In the genomic region with DNA sequence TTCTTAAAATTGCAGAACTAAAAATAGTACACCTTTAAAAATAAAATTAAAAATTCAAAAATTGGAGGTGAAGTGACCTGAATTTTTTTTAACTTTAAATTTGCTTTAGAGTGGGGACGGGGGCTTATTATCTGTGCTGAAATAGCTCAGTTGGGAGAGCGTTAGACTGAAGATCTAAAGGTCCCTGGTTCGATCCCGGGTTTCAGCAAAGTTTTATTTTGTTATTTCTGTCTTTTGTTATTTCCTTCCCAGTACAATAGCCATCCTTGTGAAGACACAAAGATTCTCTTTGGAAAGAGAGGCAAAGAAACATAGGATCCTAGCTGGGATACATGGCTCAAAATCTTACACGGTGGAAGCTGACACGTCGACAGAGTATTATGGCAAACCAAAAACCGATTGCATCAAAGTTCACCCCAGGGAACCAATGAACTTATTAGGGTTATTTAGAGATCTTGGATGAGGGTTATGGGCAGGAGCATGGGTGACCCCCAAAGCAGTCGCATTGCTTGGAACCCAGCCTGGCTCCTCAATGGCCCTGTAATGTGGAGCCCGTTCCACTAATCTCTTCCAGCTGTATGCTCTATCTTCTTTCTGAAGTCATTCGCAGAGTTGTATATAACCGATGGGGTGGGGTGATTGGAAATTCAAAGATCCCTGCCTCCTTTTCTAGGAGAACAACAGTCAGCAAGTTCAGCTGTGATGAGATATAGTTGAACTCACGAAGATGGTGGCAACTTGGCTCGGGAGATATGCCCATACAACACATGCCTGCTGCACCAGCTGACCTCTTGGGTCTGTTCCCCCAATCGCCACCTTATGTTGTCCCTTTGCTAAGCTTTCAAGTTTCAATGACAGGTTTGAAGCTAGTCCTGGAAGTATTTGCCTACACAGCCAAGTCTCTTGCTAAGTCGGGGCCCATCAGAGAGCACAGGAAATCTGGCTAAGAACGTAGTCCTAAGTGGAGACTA, we compare ENCODE assay signal across 9 mouse cellular contexts. TPM values are rescaled to one million over a fixed set of nuclear protein-coding genes. Genes with fewer than 3 reads are reported as not detected.
DNase-seq lines count a peak whose midpoint lies in the region; ATAC-seq and TF ChIP-seq lines count a peak whose summit lies in the region.
"Had no signal": no experiment of that assay in that cellular context is flagged by ENCODE, and none has a peak within 500 bp of the region (broad histone marks: within the 10 kb centered on the region; RNA-seq: fewer than 3 reads in every experiment).

No protein-coding gene starts in this region.

- no peak for TF ChIP-seq EP300 in heart, adult 2 months (IDR thresholded peaks at IDR 0.05; ENCODE audit: insufficient read depth, low read depth, low read length)
- no peak for TF ChIP-seq EP300 in MEL (IDR thresholded peaks at IDR 0.05; ENCODE audit: low read depth in 1 of 2, low read length in 2 of 2)

- H3K27ac ChIP-seq in heart, adult 2 months = peak overlapping the region; percentile 13; the same call in 1 of the 2 replicates
- H3K27ac ChIP-seq in MEL (ENCODE audit: control insufficient read depth, low read depth, low read length) = peak overlapping the region; percentile 53
- H3K27ac ChIP-seq in heart, embryonic 16.5 days (ENCODE audit: low read length) = peak overlapping the region; percentile 33; the same call in 1 of the 2 replicates
- H3K27ac ChIP-seq in midbrain, embryonic 16.5 days (ENCODE audit: low read length) = peak overlapping the region; percentile 53

- no peak overlapping the region for H3K4me3 ChIP-seq in heart, adult 2 months
- peak overlapping the region; percentile 48 to 49 for H3K4me3 ChIP-seq in MEL (ENCODE audit: control insufficient read depth in 1 of 2, insufficient read depth in 1 of 2, low read depth in 2 of 2, low read length in 2 of 2)
- no peak overlapping the region for H3K4me3 ChIP-seq in heart, embryonic 16.5 days (ENCODE audit: low read length)
- H3K4me3 ChIP-seq in midbrain, embryonic 16.5 days (ENCODE audit: low read depth, low read length) = peak overlapping the region; percentile 12; the same call in 1 of the 2 replicates

- no peak for TF ChIP-seq POLR2A in heart, adult 2 months (IDR thresholded peaks at IDR 0.05; ENCODE audit: insufficient read depth, low read depth, low read length)
- TF ChIP-seq POLR2A in MEL (IDR thresholded peaks at IDR 0.05; ENCODE audit: control insufficient read depth in 1 of 2, insufficient read depth in 1 of 2, low read depth in 1 of 2, low read length in 2 of 2, poor library complexity in 1 of 2) = no peak

- intact Hi-C loops in heart, adult 2 months (cut with DNase I) = loop anchor here (10.0 kb wide), 2 partner anchors 194 to 1484 kb away; partner anchors contain the start of genes Cpsf7, Sdhaf2 and Stx3

- no peak for ATAC-seq in heart, embryonic 16.5 days (replicated peaks; ENCODE audit: extremely low read depth, insufficient read depth, low FRiP score)
- ATAC-seq in midbrain, embryonic 16.5 days = no peak

- TF ChIP-seq RAD21 in MEL (IDR thresholded peaks at IDR 0.05; ENCODE audit: low read depth, low read length) = no peak

- H3K36me3 ChIP-seq in heart, adult 2 months (ENCODE audit: control insufficient read depth, insufficient read depth, low read length) = peaks cover 2% of the 10 kb centered on the region; the same call in 1 of the 2 replicates
- H3K36me3 ChIP-seq in MEL (ENCODE audit: control insufficient read depth in 1 of 2, insufficient read depth in 2 of 2, low read length in 2 of 2) = no peaks in the 10 kb centered on the region
- no peaks in the 10 kb centered on the region for H3K36me3 ChIP-seq in heart, embryonic 16.5 days (ENCODE audit: control insufficient read depth, insufficient read depth)
- no peaks in the 10 kb centered on the region for H3K36me3 ChIP-seq in midbrain, embryonic 16.5 days (ENCODE audit: control insufficient read depth, insufficient read depth, low read length)

- no peaks in the 10 kb centered on the region for H3K79me2 ChIP-seq in heart, adult 2 months (replicated peaks; ENCODE audit: control insufficient read depth, insufficient read depth, low read length)
- no peaks in the 10 kb centered on the region; the same call in 1 of the 2 replicates for H3K79me2 ChIP-seq in MEL (ENCODE audit: control insufficient read depth, insufficient read depth, low read length, poor library complexity)

- no peaks in the 10 kb centered on the region for H3K9me3 ChIP-seq in MEL (replicated peaks; ENCODE audit: insufficient read depth, low read length)
- H3K9me3 ChIP-seq in heart, embryonic 16.5 days (replicated peaks; ENCODE audit: control insufficient read depth, low read length) = no peaks in the 10 kb centered on the region
- H3K9me3 ChIP-seq in midbrain, embryonic 16.5 days (replicated peaks; ENCODE audit: control insufficient read depth, low read length, poor library complexity, severe bottlenecking) = no peaks in the 10 kb centered on the region

- DNase-seq in heart, adult 2 months = no peak
- DNase-seq in heart, postnatal 4 days = no peak
- peak; percentile 70 for DNase-seq in MEL (ENCODE audit: low read depth, low spot score)
- no peak for DNase-seq in frontal cortex, postnatal 25 days (ENCODE audit: low spot score in 2 of 2)
- no peak for DNase-seq in kidney, postnatal 10 days
- DNase-seq in adrenal gland, adult 2 months = no peak

- no peaks in the 10 kb centered on the region for H3K27me3 ChIP-seq in heart, adult 2 months (ENCODE audit: control insufficient read depth, insufficient read depth, low read length)
- H3K27me3 ChIP-seq in MEL (ENCODE audit: control insufficient read depth in 1 of 2, insufficient read depth in 2 of 2, low read length in 2 of 2) = no peaks in the 10 kb centered on the region
- H3K27me3 ChIP-seq in heart, embryonic 16.5 days (ENCODE audit: control insufficient read depth, insufficient read depth, low read length) = no peaks in the 10 kb centered on the region
- no peaks in the 10 kb centered on the region for H3K27me3 ChIP-seq in midbrain, embryonic 16.5 days (ENCODE audit: control insufficient read depth, insufficient read depth, low read depth, low read length)

- WGBS in heart, adult 2 months = 40% methylated on average over 17 of the region's 17 CpGs
- 26% methylated on average over 17 of the region's 17 CpGs for WGBS in heart, embryonic 16.5 days
- WGBS in midbrain, embryonic 16.5 days = 21% methylated on average over 17 of the region's 17 CpGs

- TF ChIP-seq CTCF in heart, adult 2 months (IDR thresholded peaks at IDR 0.05) = no peak
- no peak for TF ChIP-seq CTCF in MEL (IDR thresholded peaks at IDR 0.05 in 2 of 3, conservative IDR thresholded peaks at IDR 0.05 in 1 of 3; ENCODE audit: control insufficient read depth in 1 of 3, insufficient read depth in 1 of 3, low read depth in 2 of 3, low read length in 3 of 3, poor library complexity in 1 of 3, severe bottlenecking in 1 of 3)

- peaks cover 6% of the 10 kb centered on the region for H3K4me1 ChIP-seq in heart, adult 2 months (ENCODE audit: control insufficient read depth, insufficient read depth, low read length)
- peaks cover 0 to 3% of the 10 kb centered on the region in 2 experiments; a peak in 2 of 4 replicates for H3K4me1 ChIP-seq in MEL (ENCODE audit: control insufficient read depth in 1 of 2, insufficient read depth in 2 of 2, low read length in 2 of 2)
- peaks cover 18% of the 10 kb centered on the region for H3K4me1 ChIP-seq in heart, embryonic 16.5 days (ENCODE audit: control insufficient read depth, insufficient read depth, low read length)
- H3K4me1 ChIP-seq in midbrain, embryonic 16.5 days (ENCODE audit: control insufficient read depth, insufficient read depth, low read length) = peaks cover 14% of the 10 kb centered on the region

- H3K9ac ChIP-seq in heart, adult 2 months (ENCODE audit: low read depth, low read length) = no peak overlapping the region
- H3K9ac ChIP-seq in MEL (ENCODE audit: control insufficient read depth, low read depth, low read length, poor library complexity, severe bottlenecking) = peak overlapping the region; percentile 46
- no peak overlapping the region for H3K9ac ChIP-seq in heart, embryonic 16.5 days (ENCODE audit: low read length)
- no peak overlapping the region for H3K9ac ChIP-seq in midbrain, embryonic 16.5 days (ENCODE audit: low read depth, low read length)

- 0 out of 2 replicates have a peak overlapping the region, but pooled peaks have one; percentile 5 for H3K4me2 ChIP-seq in heart, embryonic 16.5 days (ENCODE audit: low read depth, low read length)
- H3K4me2 ChIP-seq in midbrain, embryonic 16.5 days (ENCODE audit: low read length) = peak overlapping the region; percentile 31

TF ChIP-seq in MEL, 35 proteins besides CTCF, POLR2A, EP300 and RAD21 (continues in another document):
- TF ChIP-seq SIN3A (IDR thresholded peaks at IDR 0.05; ENCODE audit: low read length) (no peak), GATA1 (IDR thresholded peaks at IDR 0.05; ENCODE audit: low read depth, low read length) (peak; percentile 48)

RNA-seq across cellular contexts. Expression of gene Olfr1423, which starts 32.4 kb away (rescaled TPM):
- total RNA-seq in heart, adult 2 months (2021) = not detected
- polyA plus RNA-seq in heart, adult 2 months (2012; rRNA removed) = not detected in 2 replicates
- not detected for total RNA-seq in heart, postnatal 4 days (2021)
- 0.04 TPM in 1 of 2 replicates, not detected in the other for total RNA-seq in MEL (2012; rRNA removed)
- under 1 TPM in 1 of 2 experiments, not detected in 1; 0.25 TPM for polyA plus RNA-seq in MEL (2012; ENCODE audit: insufficient read depth in 1 of 2, insufficient read length in 2 of 2, low read depth in 1 of 2, low replicate concordance in 2 of 2, missing spikeins in 1 of 2)
- polyA plus RNA-seq in heart, embryonic 16.5 days (2015; fragmentation: Nextera tagmentation; extraction: Ambion mirVana) = not detected in 2 replicates
- not detected in 2 replicates for polyA plus RNA-seq in midbrain, embryonic 16.5 days (2015; fragmentation: Nextera tagmentation; extraction: Ambion mirVana)
- not detected for total RNA-seq in adrenal gland, adult 2 months (2021)
- not detected in 2 replicates for polyA plus RNA-seq in adrenal gland, adult 2 months (2012; rRNA removed)
- total RNA-seq: layer of hippocampus, adult 18-20 months had no signal

RNA-seq across cellular contexts. Expression of gene Osbp, which starts 43.0 kb away (rescaled TPM):
- total RNA-seq in heart, adult 2 months (2021) = 10 to 100 TPM; 81.7 to 95.1 TPM
- polyA plus RNA-seq in heart, adult 2 months (2012; rRNA removed) = 33.8 and 57.2 TPM in 2 replicates
- 10 to 100 TPM; 69.5 to 71.2 TPM for total RNA-seq in heart, postnatal 4 days (2021)
- total RNA-seq in MEL (2012; rRNA removed) = 16.4 and 16.5 TPM in 2 replicates
- polyA plus RNA-seq in MEL (2012; ENCODE audit: insufficient read depth in 1 of 2, insufficient read length in 2 of 2, low read depth in 1 of 2, low replicate concordance in 2 of 2, missing spikeins in 1 of 2) = 10 to 100 TPM; 38.8 to 64.6 TPM
- 4.4 TPM in 2 replicates for polyA plus RNA-seq in heart, embryonic 16.5 days (2015; fragmentation: Nextera tagmentation; extraction: Ambion mirVana)
- polyA plus RNA-seq in midbrain, embryonic 16.5 days (2015; fragmentation: Nextera tagmentation; extraction: Ambion mirVana) = 3.3 and 3.6 TPM in 2 replicates
- 10 to 100 TPM; 80.8 to 86.7 TPM for total RNA-seq in adrenal gland, adult 2 months (2021)
- polyA plus RNA-seq in adrenal gland, adult 2 months (2012; rRNA removed) = 9.6 and 14.0 TPM in 2 replicates

RNA-seq across cellular contexts. Expression of gene Olfr1424, which starts 53.8 kb away (rescaled TPM):
- not detected for total RNA-seq in heart, adult 2 months (2021)
- polyA plus RNA-seq in heart, adult 2 months (2012; rRNA removed) = not detected in 2 replicates
- total RNA-seq in heart, postnatal 4 days (2021) = not detected
- not detected in 2 replicates for total RNA-seq in MEL (2012; rRNA removed)
- polyA plus RNA-seq in MEL (2012; ENCODE audit: insufficient read depth in 1 of 2, insufficient read length in 2 of 2, low read depth in 1 of 2, low replicate concordance in 2 of 2, missing spikeins in 1 of 2) = not detected
- not detected in 2 replicates for polyA plus RNA-seq in heart, embryonic 16.5 days (2015; fragmentation: Nextera tagmentation; extraction: Ambion mirVana)
- not detected in 2 replicates for polyA plus RNA-seq in midbrain, embryonic 16.5 days (2015; fragmentation: Nextera tagmentation; extraction: Ambion mirVana)
- not detected for total RNA-seq in adrenal gland, adult 2 months (2021)
- not detected in 2 replicates for polyA plus RNA-seq in adrenal gland, adult 2 months (2012; rRNA removed)
- total RNA-seq: layer of hippocampus, adult 18-20 months had no signal

Comparison
In these comparisons a context has a peak if more than half of its experiments do, and no peak if none do; other contexts are left out.
1. H3K4me3 ChIP-seq: peak in MEL (2 of 2) and midbrain, embryonic 16.5 days (single experiment); none in heart, adult 2 months (single experiment) and heart, embryonic 16.5 days (single experiment).
2. Peak in every context shown above with its lines, with median percentiles within 50 percentile points of each other: H3K27ac ChIP-seq.